Mouse (Mus musculus): ENCODE results near the gene Gpr84. TPM values are rescaled to one million over a fixed set of nuclear protein-coding genes. Genes with fewer than 3 reads are reported as not detected.

Gene Gpr84
- polyA plus RNA-seq (2014; fragmentation: Illumina TruSeq; extraction: RNeasy Lipid Tissue Mini Kit (QIAGEN cat#74804)): not detected

DNA sequence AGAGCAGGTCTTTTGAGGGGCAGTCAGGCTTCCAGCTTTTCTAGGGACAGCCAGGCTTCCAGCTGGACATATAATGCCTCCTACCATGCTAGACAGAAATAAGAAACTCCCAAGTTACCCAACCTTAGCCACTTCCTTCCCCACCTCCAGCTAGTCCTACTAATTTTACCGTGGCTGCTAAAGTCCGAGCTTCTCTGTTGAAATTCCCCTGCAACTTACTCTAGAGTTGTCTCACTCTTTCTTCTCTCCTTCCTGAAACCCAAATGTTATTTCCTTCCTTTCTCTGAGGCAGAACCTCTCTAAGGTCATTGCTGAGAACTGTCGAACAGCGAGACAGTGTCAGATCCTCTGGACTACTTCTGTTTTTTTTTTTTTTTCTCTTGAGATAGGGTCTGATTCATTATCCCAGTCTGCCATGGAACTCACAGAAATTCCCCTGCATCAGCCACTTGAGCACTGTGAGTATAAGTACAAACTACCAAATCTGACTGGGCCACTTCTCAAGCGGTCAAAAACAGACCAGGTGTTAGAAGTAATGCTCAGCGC lies at the start of gene Gpr84:
TSS of gene Gpr84 (minus strand) at position 248 of the 546 bp plus-strand sequence.

DNA sequence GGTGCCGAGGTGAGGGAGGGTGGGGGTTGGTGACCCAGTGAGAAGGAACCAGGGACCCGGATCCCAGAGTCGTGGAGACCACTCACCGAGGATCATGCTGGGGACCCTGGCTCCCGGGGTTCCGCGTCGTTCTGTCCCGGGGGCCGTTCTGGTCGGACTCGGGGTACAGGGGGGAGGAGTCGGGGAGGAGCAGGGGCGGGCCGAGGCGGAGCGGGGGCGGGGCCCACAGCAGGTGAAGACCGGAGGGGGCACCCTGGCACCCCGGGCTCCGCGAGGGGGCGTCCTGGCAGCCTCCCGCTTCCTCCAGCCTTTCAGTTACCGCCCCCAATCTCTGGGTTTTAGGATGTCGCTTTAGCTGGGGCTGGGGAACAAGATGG lies 29.5 kb upstream of the Gpr84 start, which contains the start of gene Zfp385a:
TSS of gene Zfp385a (minus strand) at position 133 of the 377 bp plus-strand sequence.

DNA sequence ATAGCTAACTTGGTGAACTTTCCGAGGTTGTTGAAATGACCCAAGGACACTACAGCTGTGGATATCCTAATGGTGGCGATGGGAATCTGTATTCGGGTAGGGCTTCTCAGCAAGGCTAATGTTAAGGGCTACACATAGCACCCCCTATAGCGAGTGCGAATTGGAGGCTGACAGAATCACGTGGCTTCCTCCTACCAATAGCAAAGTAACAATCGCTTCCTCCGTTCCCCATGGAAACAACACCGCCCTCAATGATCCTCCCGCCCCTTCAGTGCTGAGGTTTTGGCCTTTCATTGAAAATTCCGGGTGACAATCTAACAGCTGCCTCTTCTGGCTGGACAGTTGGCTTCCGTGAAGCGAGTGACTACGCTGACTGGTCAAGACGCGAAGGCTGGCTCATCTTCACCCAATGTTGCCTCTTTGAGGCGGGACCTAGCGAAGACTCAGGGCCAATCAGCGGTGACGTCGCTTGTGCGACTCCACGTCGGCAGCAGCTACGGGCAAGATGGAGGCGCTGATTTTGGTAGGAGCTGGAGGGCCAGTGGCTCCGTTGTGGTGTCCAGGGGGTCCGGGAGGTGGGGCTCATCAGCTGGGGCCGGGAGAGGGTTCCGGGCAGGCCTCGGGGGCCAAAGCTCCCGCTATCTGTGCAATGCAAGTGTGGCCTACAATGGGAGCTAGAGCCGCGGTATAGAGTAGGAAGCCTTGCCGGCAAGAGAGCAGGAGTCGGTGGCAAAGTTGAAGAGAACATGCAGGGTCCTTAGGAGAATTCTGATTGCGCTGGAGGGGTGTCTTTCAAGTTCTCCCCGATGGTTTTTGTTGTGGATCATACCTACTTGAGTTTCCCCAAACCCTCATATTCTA lies 37.8 kb downstream of the Gpr84 start, which contains the start of gene Copz1:
TSS of gene Copz1 (plus strand) at position 296 of the 861 bp plus-strand sequence.

Other genes starting within 250 kb of the Gpr84 start
- gene Smug1, start 143.5 kb downstream of the Gpr84 start, polyA plus RNA-seq (2014; fragmentation: Illumina TruSeq; extraction: RNeasy Lipid Tissue Mini Kit (QIAGEN cat#74804)): 15.2 TPM
- gene Cbx5, start 70.8 kb downstream of the Gpr84 start, polyA plus RNA-seq (2014; fragmentation: Illumina TruSeq; extraction: RNeasy Lipid Tissue Mini Kit (QIAGEN cat#74804)): 230 TPM
- 1,400 TPM for gene Hnrnpa1, start 70.2 kb downstream of the Gpr84 start, polyA plus RNA-seq (2014; fragmentation: Illumina TruSeq; extraction: RNeasy Lipid Tissue Mini Kit (QIAGEN cat#74804))
- not detected for gene Nfe2, start 52.2 kb downstream of the Gpr84 start, polyA plus RNA-seq (2014; fragmentation: Illumina TruSeq; extraction: RNeasy Lipid Tissue Mini Kit (QIAGEN cat#74804))
- gene Copz1, start 37.9 kb downstream of the Gpr84 start, polyA plus RNA-seq (2014; fragmentation: Illumina TruSeq; extraction: RNeasy Lipid Tissue Mini Kit (QIAGEN cat#74804)): 70.6 TPM
- gene Zfp385a, start 29.5 kb upstream of the Gpr84 start, polyA plus RNA-seq (2014; fragmentation: Illumina TruSeq; extraction: RNeasy Lipid Tissue Mini Kit (QIAGEN cat#74804)): not detected
- gene Itga5, start 56.2 kb upstream of the Gpr84 start, polyA plus RNA-seq (2014; fragmentation: Illumina TruSeq; extraction: RNeasy Lipid Tissue Mini Kit (QIAGEN cat#74804)): 0.77 TPM
- 9.7 TPM for gene Gtsf1, start 119.9 kb upstream of the Gpr84 start, polyA plus RNA-seq (2014; fragmentation: Illumina TruSeq; extraction: RNeasy Lipid Tissue Mini Kit (QIAGEN cat#74804))
- gene Gtsf2, start 137.9 kb upstream of the Gpr84 start, polyA plus RNA-seq (2014; fragmentation: Illumina TruSeq; extraction: RNeasy Lipid Tissue Mini Kit (QIAGEN cat#74804)): not detected
- 7.7 TPM for gene Nckap1l, start 143.2 kb upstream of the Gpr84 start, polyA plus RNA-seq (2014; fragmentation: Illumina TruSeq; extraction: RNeasy Lipid Tissue Mini Kit (QIAGEN cat#74804))
- gene Pde1b, start 192.4 kb upstream of the Gpr84 start, polyA plus RNA-seq (2014; fragmentation: Illumina TruSeq; extraction: RNeasy Lipid Tissue Mini Kit (QIAGEN cat#74804)): 0.80 TPM
- gene Ppp1r1a, start 227.4 kb upstream of the Gpr84 start, polyA plus RNA-seq (2014; fragmentation: Illumina TruSeq; extraction: RNeasy Lipid Tissue Mini Kit (QIAGEN cat#74804)): 0.48 TPM